Mouse (Mus musculus) forebrain, postnatal 0 days (tissue): Measurements from ENCODE around the gene Tmem221. TPM values are rescaled to one million over a fixed set of nuclear protein-coding genes. Genes with fewer than 3 reads are reported as not detected.

Source experiments
- ATAC-seq: fragments of 200-750 bp; cut with Nextera tagmentation; 2 replicates; pipeline ENCODE4 v1.8.0; 2017; ENCODE audit warnings: mild to moderate bottlenecking, moderate library complexity
- DNase-seq: peaks from one replicate; pipeline ENCODE4 v3.0.0-alpha.2; 2015
- H3K27ac ChIP-seq: fragments of 300-500 bp; sonication (generic); 2 replicates; pipeline ENCODE4 v1.5.1; 2014; ENCODE audit warnings: low read depth, mild to moderate bottlenecking, antibody characterized with exemption, low read length, moderate library complexity, mixed read lengths
- H3K27me3 ChIP-seq: fragments of 300-500 bp; sonication (generic); 2 replicates; pipeline ENCODE4 v1.6.1; 2014; ENCODE audit warnings: mild to moderate bottlenecking, low read length, mixed read lengths; ENCODE audit not compliant: insufficient read depth
- H3K36me3 ChIP-seq: fragments of 300-500 bp; sonication (generic); 2 replicates; pipeline ENCODE4 v1.6.1; 2014; ENCODE audit warnings: mild to moderate bottlenecking, moderate library complexity; ENCODE audit not compliant: insufficient read depth
- H3K4me1 ChIP-seq: fragments of 300-500 bp; sonication (generic); 2 replicates; pipeline ENCODE4 v1.6.1; 2014; ENCODE audit warnings: antibody characterized with exemption; ENCODE audit not compliant: insufficient read depth
- H3K4me2 ChIP-seq: fragments of 300-500 bp; sonication (generic); 2 replicates; pipeline ENCODE4 v1.6.1; 2014; ENCODE audit warnings: low read depth, mild to moderate bottlenecking, moderate library complexity
- H3K4me3 ChIP-seq: fragments of 300-500 bp; sonication (generic); 2 replicates; pipeline ENCODE4 v1.5.1; 2014; ENCODE audit warnings: low read depth, low read length, mixed read lengths
- H3K9ac ChIP-seq: fragments of 300-500 bp; sonication (generic); 2 replicates; pipeline ENCODE4 v1.6.1; 2014; ENCODE audit warnings: mild to moderate bottlenecking
- H3K9me3 ChIP-seq: fragments of 300-500 bp; sonication (generic); 2 replicates; pipeline ENCODE4 v1.6.1; 2016; ENCODE audit warnings: low read length
- CTCF ChIP-seq: sonication (generic); IDR thresholded peaks from 2 replicates; pipeline ENCODE4 v1.5.1; 2016; ENCODE audit warnings: antibody characterized with exemption, control low read depth, low read depth
- WGBS: fragments of 180-500 bp; shearing (Covaris S2); extraction: QIAGEN DNeasy Blood & Tissue Kit; methylation state at CpG from one replicate; pipeline ENCODE4 v1.1.7; 2014; 5-methylcytosine and 5-hydroxymethylcytosine counted together
- polyA plus RNA-seq: library from polyadenylated mRNA; unstranded; fragments of >200 nt; fragmentation: Nextera tagmentation; extraction: Ambion mirVana; gene quantifications from 2 replicates; pipeline ENCODE4 v1.2.1, GENCODE M21; 2015
- total RNA-seq: library from RNA; depleted of rRNA; stranded (reverse); fragments of >200 nt; gene quantifications from 2 replicates; pipeline ENCODE4 v1.2.3, GENCODE M21; 2014

Gene Tmem221
- total and polyA plus RNA-seq, 2 experiments from 2014 or later, result 0.16 TPM; not detected in 1

DNA sequence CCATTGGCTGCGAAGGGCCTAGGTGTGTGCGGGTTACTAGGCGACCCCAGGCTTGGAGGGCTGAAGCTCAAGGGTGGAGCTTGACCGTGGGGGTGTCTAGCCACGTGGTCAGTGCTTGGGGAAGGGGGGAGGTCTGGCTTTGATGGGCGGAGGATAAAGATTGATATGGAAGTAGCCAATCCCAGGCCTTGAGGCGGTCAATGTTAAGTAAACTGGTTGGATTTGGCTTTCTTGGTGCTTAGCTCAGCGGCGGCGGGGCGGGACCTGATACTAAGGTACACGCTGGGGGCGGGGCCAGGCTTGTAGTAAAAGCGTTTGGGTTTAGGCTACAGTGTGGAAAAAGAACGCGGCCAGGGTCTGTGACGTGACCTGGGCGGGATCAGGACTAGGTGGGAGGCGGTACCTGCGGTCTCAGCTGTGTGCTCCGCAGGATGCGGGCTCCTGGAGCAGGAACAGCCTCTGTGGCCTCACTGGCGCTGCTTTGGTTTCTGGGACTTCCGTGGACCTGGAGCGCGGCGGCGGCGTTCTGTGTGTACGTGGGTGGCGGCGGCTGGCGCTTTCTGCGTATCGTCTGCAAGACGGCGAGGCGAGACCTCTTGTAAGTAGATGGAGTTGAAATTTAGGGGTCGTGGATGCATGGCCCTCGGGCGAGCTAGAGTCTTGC lies 11.8 kb upstream of the Tmem221 start:
- Histone ChIP-seq H3K4me1 (peaks cover 7% of the 10 kb centered on the region; the same call in 1 of the 2 replicates), H3K9ac (peak overlapping the region; percentile 71), H3K4me2 (peak overlapping the region; percentile 75), H3K4me3 (peak overlapping the region; percentile 73), H3K36me3 (no peaks in the 10 kb centered on the region; the same call in 1 of the 2 replicates), H3K27me3 (no peaks in the 10 kb centered on the region), H3K9me3 (no peaks in the 10 kb centered on the region), H3K27ac (peak overlapping the region; percentile 87)
- WGBS, result under 1% methylated on average over 41 of the region's 41 CpGs
- no peak; the same call in 1 of the 2 replicates for TF ChIP-seq CTCF
- ATAC-seq (peak; percentile 87), DNase-seq (peak; percentile 96)

- no peak for TF ChIP-seq CTCF
- peak; percentile 76 for ATAC-seq
- H3K36me3 ChIP-seq, result no peaks in the 10 kb centered on the region; the same call in 1 of the 2 replicates
- peak overlapping the region; percentile 75 for H3K4me2 ChIP-seq
- peak; percentile 96 for DNase-seq
- no peaks in the 10 kb centered on the region for H3K9me3 ChIP-seq
- H3K4me1 ChIP-seq, result peaks cover 7% of the 10 kb centered on the region; the same call in 1 of the 2 replicates
- 2% methylated on average over 51 of the region's 51 CpGs for WGBS
- H3K27ac ChIP-seq, result peak overlapping the region; percentile 87
- H3K4me3 ChIP-seq, result peak overlapping the region; percentile 73
- H3K27me3 ChIP-seq, result no peaks in the 10 kb centered on the region
- peak overlapping the region; percentile 71 for H3K9ac ChIP-seq
Observed at GRCm38 (mm10) chr8:71569366-71570290, 11.0 kb upstream of the Tmem221 start.

GRCm38 (mm10) chr8:71568941-71569340 lies 10.3 kb upstream of the Tmem221 start:
- no peak for DNase-seq
- no peaks in the 10 kb centered on the region for H3K27me3 ChIP-seq
- H3K27ac ChIP-seq, result peak overlapping the region; percentile 87
- no peaks in the 10 kb centered on the region for H3K9me3 ChIP-seq
- peak overlapping the region; percentile 73 for H3K4me3 ChIP-seq
- peak overlapping the region; percentile 71 for H3K9ac ChIP-seq
- H3K4me1 ChIP-seq, result peaks cover 7% of the 10 kb centered on the region; the same call in 1 of the 2 replicates
- WGBS, result 21% methylated on average over 6 of the region's 6 CpGs
- no peak for ATAC-seq
- peak overlapping the region; percentile 75 for H3K4me2 ChIP-seq
- TF ChIP-seq CTCF, result no peak
- no peaks in the 10 kb centered on the region for H3K36me3 ChIP-seq

- Histone ChIP-seq H3K4me2 (peak within 1 kb of the TSS; percentile 75), H3K9ac (peak within 1 kb of the TSS; percentile 71), H3K27me3 (no peaks in the 10 kb centered on the region), H3K4me3 (peak within 1 kb of the TSS; percentile 73), H3K36me3 (no peaks in the 10 kb centered on the region), H3K4me1 (peaks cover 7% of the 10 kb centered on the region; the same call in 1 of the 2 replicates), H3K27ac (peak within 1 kb of the TSS; percentile 87), H3K9me3 (no peaks in the 10 kb centered on the region)
- DNase-seq (peak; percentile 73), ATAC-seq (peak; percentile 3; the same call in 1 of the 2 replicates)
- no peak for TF ChIP-seq CTCF
- 14% methylated on average over 13 of the region's 13 CpGs for WGBS
Observed at GRCm38 (mm10) chr8:71568387-71568937, 9.8 kb upstream of the Tmem221 start, which contains the start of gene Slc27a1. Slc27a1 (plus strand) TSS chr8:71568882.

DNA sequence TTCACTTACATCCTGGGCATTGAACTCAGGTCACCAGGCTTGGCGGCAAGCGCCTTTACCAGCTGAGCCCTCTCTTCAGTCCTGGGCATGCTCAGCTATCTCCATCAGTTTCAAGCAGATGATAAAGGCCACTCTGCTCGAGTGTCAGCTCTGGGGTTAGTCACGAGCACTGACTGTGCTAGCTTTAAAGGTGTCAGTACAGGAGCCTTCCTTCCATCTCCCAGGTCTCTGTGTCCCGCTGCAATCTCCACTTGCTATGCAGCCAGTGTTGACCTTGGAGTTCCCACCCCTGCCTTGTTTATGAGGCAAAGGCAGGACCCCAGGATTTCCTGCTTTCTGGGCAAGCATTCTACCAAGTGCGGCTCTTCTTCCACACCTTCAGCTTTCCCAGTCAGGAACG lies 8.9 kb upstream of the Tmem221 start:
- no peak for TF ChIP-seq CTCF
- DNase-seq, result no peak
- 0 out of 2 replicates have a peak overlapping the region, but pooled peaks have one; percentile 50 for H3K27ac ChIP-seq
- 76% methylated on average over 7 of the region's 7 CpGs for WGBS
- no peaks in the 10 kb centered on the region for H3K36me3 ChIP-seq
- H3K4me3 ChIP-seq, result no peak overlapping the region
- no peaks in the 10 kb centered on the region for H3K9me3 ChIP-seq
- H3K27me3 ChIP-seq, result peaks cover 4% of the 10 kb centered on the region
- no peak overlapping the region for H3K4me2 ChIP-seq
- H3K9ac ChIP-seq, result no peak overlapping the region
- no peak for ATAC-seq
- peaks cover 7% of the 10 kb centered on the region; the same call in 1 of the 2 replicates for H3K4me1 ChIP-seq

- Histone ChIP-seq H3K27me3 (peaks cover 15% of the 10 kb centered on the region), H3K4me1 (peaks cover 7% of the 10 kb centered on the region; the same call in 1 of the 2 replicates), H3K9me3 (no peaks in the 10 kb centered on the region), H3K27ac (no peak within 1 kb of the TSS), H3K36me3 (no peaks in the 10 kb centered on the region), H3K4me3 (no peak within 1 kb of the TSS), H3K4me2 (no peak within 1 kb of the TSS), H3K9ac (no peak within 1 kb of the TSS)
- WGBS, result 65% methylated on average over 3 of the region's 3 CpGs
- ATAC-seq (no peak), DNase-seq (no peak)
- TF ChIP-seq CTCF, result no peak
Observed at GRCm38 (mm10) chr8:71566501-71566900, 7.8 kb upstream of the Tmem221 start, which contains the start of gene Nxnl1. Nxnl1 (minus strand) TSS chr8:71566601.
